Mouse (Mus musculus) embryonic facial prominence, embryonic 11.5 days (tissue): ENCODE measurements around the gene Lrrc31. TPM values are rescaled to one million over a fixed set of nuclear protein-coding genes. Genes with fewer than 3 reads are reported as not detected.

Source experiments
- ATAC-seq: fragments of 200-750 bp; cut with Nextera tagmentation; replicated peaks from 2 replicates; pipeline ENCODE4 v1.8.0; 2017; ENCODE audit warnings: low read depth; ENCODE audit not compliant: insufficient number of reproducible peaks, low FRiP score, low TSS enrichment
- DNase-seq: peaks from one replicate; pipeline ENCODE4 v3.0.0-alpha.2; 2015; ENCODE audit warnings: low spot score
- H3K27ac ChIP-seq: fragments of 300-500 bp; sonication (generic); replicated peaks from 2 replicates; pipeline ENCODE4 v1.5.1; 2014; ENCODE audit warnings: mild to moderate bottlenecking, low read depth, low read length, control low read depth
- H3K27me3 ChIP-seq: fragments of 300-500 bp; sonication (generic); 2 replicates; pipeline ENCODE4 v1.6.1; 2014; ENCODE audit warnings: mild to moderate bottlenecking, low read length, moderate library complexity, mixed read lengths; ENCODE audit not compliant: control insufficient read depth, insufficient read depth
- H3K36me3 ChIP-seq: fragments of 300-500 bp; sonication (generic); replicated peaks from 2 replicates; pipeline ENCODE4 v1.6.1; 2014; ENCODE audit warnings: low read depth, mild to moderate bottlenecking, low read length, moderate library complexity, mixed read lengths; ENCODE audit not compliant: control insufficient read depth, insufficient read depth
- H3K4me1 ChIP-seq: fragments of 300-500 bp; sonication (generic); 2 replicates; pipeline ENCODE4 v1.6.1; 2014; ENCODE audit warnings: low read length, mixed read lengths; ENCODE audit not compliant: control insufficient read depth, insufficient read depth
- H3K4me2 ChIP-seq: fragments of 300-500 bp; sonication (generic); 2 replicates; pipeline ENCODE4 v1.6.1; 2014; ENCODE audit warnings: low read depth, mild to moderate bottlenecking, control low read depth, low read length, moderate library complexity
- H3K4me3 ChIP-seq: fragments of 300-500 bp; sonication (generic); 2 replicates; pipeline ENCODE4 v1.5.1; 2014; ENCODE audit warnings: low read depth, low read length, control low read depth
- H3K9ac ChIP-seq: fragments of 300-500 bp; sonication (generic); replicated peaks from 2 replicates; pipeline ENCODE4 v1.6.1; 2014; ENCODE audit warnings: mild to moderate bottlenecking, control low read depth, low read length
- H3K9me3 ChIP-seq: fragments of 300-500 bp; sonication (generic); replicated peaks from 2 replicates; pipeline ENCODE4 v1.6.1; 2016; ENCODE audit warnings: mild to moderate bottlenecking, low read length, inconsistent platforms, mixed read lengths; ENCODE audit not compliant: control insufficient read depth
- WGBS: fragments of 180-500 bp; shearing (Covaris S2); extraction: QIAGEN DNeasy Blood & Tissue Kit; methylation state at CpG from one replicate; pipeline ENCODE4 v1.1.7; 2014; 5-methylcytosine and 5-hydroxymethylcytosine counted together
- polyA plus RNA-seq: library from polyadenylated mRNA; unstranded; fragments of >200 nt; fragmentation: Nextera tagmentation; extraction: Ambion mirVana; gene quantifications from 2 replicates; pipeline ENCODE4 v1.2.1, GENCODE M21; 2014

Gene Lrrc31
- polyA plus RNA-seq, 1 experiment from 2014 or later, result not detected

DNA sequence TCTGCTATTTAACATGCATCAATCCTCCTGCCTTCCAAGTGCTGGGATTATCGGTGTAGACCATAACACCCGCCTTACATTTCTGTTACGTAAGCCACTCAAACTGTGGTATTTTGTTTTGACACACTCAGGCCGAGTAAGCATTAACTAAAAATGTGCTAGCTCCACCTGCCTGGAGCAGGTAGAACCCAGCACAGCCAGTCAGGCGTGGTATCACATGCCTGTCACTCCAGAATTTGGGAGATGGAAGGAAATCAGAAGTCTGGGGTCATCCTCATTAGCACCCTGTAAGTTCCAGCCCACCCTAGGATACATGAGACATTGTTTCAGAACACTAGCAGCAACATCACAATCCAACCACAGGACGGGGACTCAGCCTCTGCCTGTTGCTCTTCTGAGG is 10.5 kb upstream of the Lrrc31 start:
- H3K4me1 ChIP-seq, result no peaks in the 10 kb centered on the region
- no peaks in the 10 kb centered on the region for H3K9me3 ChIP-seq
- ATAC-seq, result no peak
- no peak overlapping the region for H3K9ac ChIP-seq
- H3K36me3 ChIP-seq, result no peaks in the 10 kb centered on the region
- WGBS, result 79% methylated on average over 6 of the region's 6 CpGs
- H3K27me3 ChIP-seq, result no peaks in the 10 kb centered on the region
- H3K4me3 ChIP-seq, result no peak overlapping the region
- no peak overlapping the region for H3K27ac ChIP-seq
- no peak overlapping the region for H3K4me2 ChIP-seq
- no peak for DNase-seq

DNA sequence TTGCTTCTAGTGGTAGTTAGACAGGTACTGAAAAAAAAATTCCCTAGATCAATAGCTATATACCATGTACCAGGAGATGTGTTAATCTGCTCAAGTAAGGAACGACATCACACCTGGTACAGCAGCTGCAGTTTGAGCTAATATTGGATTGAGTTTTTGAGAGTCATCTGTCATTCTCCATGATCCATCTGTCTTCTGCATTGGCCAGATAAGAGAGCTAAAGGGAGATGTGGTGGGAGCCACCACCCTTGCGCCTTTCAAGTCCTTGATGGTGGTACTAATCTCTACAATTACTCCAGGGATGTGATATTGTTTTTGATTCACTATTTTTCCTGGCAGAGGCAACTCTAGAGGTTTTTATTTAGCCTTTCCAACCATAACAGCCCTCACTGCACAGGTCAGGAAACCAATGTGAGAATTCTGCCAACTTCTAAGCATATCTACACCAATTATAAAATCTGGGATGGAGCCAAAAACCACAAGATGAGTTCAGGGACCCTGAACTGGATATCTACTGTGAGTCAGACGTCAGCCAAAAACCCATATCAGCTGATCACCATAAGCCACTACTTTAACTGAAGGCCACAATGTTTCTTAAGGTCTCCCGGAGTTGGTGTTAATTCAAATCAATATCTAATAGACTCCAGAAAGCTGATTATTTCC is 7.1 kb upstream of the Lrrc31 start:
- Histone ChIP-seq H3K4me1 (no peaks in the 10 kb centered on the region), H3K4me2 (no peak overlapping the region), H3K9ac (no peak overlapping the region), H3K9me3 (no peaks in the 10 kb centered on the region), H3K27ac (no peak overlapping the region), H3K4me3 (no peak overlapping the region), H3K36me3 (no peaks in the 10 kb centered on the region), H3K27me3 (no peaks in the 10 kb centered on the region)
- DNase-seq (no peak), ATAC-seq (no peak)
- WGBS, result 80% methylated on average over 4 of the region's 4 CpGs

DNA sequence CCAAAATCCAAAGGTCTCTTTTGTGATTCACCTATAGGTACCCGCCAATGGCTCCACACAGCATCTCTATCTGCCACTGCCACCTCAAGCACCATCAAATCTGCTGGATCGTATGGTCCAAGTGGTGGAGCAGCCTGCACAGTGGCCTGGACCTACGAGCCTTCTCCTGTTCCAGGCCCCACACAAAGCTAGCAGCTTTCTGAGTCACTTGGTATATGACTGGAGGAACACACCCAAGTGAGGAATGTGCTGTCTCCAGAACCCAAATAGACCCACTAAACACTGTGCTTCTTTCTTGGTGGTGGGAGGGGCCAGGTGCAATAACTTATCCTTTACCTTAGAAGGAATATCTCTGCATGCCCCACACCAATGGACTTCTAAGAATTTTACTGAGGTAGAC is 6.3 kb upstream of the Lrrc31 start:
- 81% methylated on average over 3 of the region's 3 CpGs for WGBS

DNA sequence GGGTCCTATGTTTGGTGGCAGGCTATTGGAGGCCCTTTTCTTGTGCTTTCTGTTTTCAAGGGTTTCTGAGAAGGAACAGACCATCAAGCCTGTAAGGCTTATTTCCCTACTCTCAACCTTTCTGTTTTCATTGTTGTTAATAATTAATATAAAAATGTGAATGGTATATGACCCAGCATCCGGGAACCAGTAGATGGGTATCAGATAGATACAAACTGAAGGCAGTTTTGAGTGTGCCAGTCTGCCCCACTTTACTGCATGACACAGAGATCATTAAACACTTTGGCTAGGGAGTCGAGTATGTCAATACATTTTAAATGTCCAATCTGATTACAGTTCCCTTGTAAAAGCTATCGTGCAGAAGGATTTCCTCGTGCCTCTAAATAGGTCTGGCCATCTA is 1.8 kb downstream of the Lrrc31 start:
- H3K27ac ChIP-seq, result no peak overlapping the region
- WGBS, result 72% methylated on average over 4 of the region's 4 CpGs
- DNase-seq (no peak), ATAC-seq (no peak)
- H3K27me3 ChIP-seq, result no peaks in the 10 kb centered on the region
- H3K4me1 ChIP-seq, result no peaks in the 10 kb centered on the region
- no peak overlapping the region for H3K9ac ChIP-seq
- no peak overlapping the region for H3K4me2 ChIP-seq
- no peaks in the 10 kb centered on the region for H3K36me3 ChIP-seq
- no peak overlapping the region for H3K4me3 ChIP-seq
- no peaks in the 10 kb centered on the region for H3K9me3 ChIP-seq

More for the DNA sequence above, 6.3 kb upstream of the Lrrc31 start:
- H3K4me2 ChIP-seq, result no peak overlapping the region
- H3K4me1 ChIP-seq, result no peaks in the 10 kb centered on the region
- H3K27me3 ChIP-seq, result no peaks in the 10 kb centered on the region
- H3K4me3 ChIP-seq, result no peak overlapping the region
- ATAC-seq (no peak), DNase-seq (no peak)
- no peaks in the 10 kb centered on the region for H3K9me3 ChIP-seq
- H3K27ac ChIP-seq, result no peak overlapping the region
- no peaks in the 10 kb centered on the region for H3K36me3 ChIP-seq
- no peak overlapping the region for H3K9ac ChIP-seq

DNA sequence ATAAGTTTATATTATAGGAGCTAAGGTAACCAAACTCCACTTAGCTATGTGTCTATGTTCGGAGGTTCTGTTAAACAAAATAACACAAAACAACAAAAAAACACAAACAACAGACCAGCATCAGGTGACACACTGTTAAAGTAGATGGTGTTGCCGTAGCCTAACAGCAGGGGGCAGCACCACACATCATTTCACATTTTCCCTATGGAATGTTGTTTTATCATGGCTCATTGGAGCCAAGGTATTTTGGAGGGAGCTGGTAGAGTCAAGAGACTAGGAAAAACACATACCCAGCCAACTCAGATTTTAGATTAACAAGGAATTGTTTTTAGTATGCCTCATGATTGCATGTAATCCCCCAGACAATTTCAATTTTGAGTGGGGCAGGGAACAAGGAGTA is 3.3 kb downstream of the Lrrc31 start:
- ATAC-seq, result no peak
- WGBS, result 18% methylated on average over 2 of the region's 2 CpGs

DNA sequence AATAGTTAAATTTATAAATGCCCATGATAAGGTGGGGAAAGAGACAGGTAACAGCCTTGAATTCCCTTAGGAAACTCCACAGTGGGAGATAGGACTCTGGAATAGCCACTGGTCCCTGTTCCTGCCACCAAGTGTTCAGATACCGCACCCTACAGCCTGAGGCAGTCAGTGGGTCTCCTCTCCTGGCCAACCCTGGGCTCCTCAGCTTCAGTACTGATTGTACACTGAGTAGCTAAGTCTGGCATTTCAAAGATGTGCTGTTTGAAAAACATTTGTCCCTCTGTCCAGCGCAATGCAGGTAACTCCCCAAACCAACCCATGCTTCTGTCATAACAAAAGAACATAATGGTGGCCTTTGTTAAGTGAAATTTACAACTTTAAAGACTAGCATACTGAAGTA is 4.0 kb downstream of the Lrrc31 start:
- Histone ChIP-seq H3K9me3 (no peaks in the 10 kb centered on the region), H3K36me3 (no peaks in the 10 kb centered on the region), H3K27me3 (no peaks in the 10 kb centered on the region), H3K9ac (no peak overlapping the region), H3K4me2 (no peak overlapping the region), H3K27ac (no peak overlapping the region), H3K4me3 (no peak overlapping the region), H3K4me1 (no peaks in the 10 kb centered on the region)
- DNase-seq, result no peak
- 91% methylated on average over 2 of the region's 2 CpGs for WGBS
- no peak for ATAC-seq

More for the DNA sequence above, 3.3 kb downstream of the Lrrc31 start:
- H3K4me3 ChIP-seq, result no peak overlapping the region
- H3K4me1 ChIP-seq, result no peaks in the 10 kb centered on the region
- H3K27ac ChIP-seq, result no peak overlapping the region
- DNase-seq, result peak; percentile 76
- no peak overlapping the region for H3K4me2 ChIP-seq
- H3K9me3 ChIP-seq, result no peaks in the 10 kb centered on the region
- H3K36me3 ChIP-seq, result no peaks in the 10 kb centered on the region
- no peak overlapping the region for H3K9ac ChIP-seq
- H3K27me3 ChIP-seq, result no peaks in the 10 kb centered on the region

DNA sequence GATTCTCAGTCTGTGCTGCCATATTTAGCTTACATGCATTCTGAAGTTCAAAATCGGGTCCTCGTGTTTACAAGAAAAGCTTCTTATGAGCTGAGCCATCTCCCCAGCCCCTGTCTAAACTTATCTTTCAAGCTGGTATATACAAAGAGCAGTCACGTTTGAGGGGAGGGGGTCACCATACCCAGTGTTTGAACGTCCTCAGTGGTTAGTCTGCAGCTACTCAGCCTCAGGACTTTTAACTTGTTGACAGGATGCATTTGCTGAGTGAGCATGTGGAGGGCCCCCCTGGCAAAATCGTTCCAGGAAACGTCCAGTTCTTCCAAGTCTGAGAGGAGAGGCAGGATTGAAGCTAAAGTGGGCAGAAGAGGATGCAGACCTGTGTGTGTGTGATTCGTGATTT is 8.7 kb downstream of the Lrrc31 start:
- DNase-seq (no peak), ATAC-seq (no peak)
- Histone ChIP-seq H3K4me2 (no peak overlapping the region), H3K36me3 (no peaks in the 10 kb centered on the region), H3K4me1 (no peaks in the 10 kb centered on the region), H3K9ac (no peak overlapping the region), H3K9me3 (no peaks in the 10 kb centered on the region), H3K4me3 (no peak overlapping the region), H3K27ac (no peak overlapping the region), H3K27me3 (no peaks in the 10 kb centered on the region)
- 68% methylated on average over 7 of the region's 7 CpGs for WGBS

DNA sequence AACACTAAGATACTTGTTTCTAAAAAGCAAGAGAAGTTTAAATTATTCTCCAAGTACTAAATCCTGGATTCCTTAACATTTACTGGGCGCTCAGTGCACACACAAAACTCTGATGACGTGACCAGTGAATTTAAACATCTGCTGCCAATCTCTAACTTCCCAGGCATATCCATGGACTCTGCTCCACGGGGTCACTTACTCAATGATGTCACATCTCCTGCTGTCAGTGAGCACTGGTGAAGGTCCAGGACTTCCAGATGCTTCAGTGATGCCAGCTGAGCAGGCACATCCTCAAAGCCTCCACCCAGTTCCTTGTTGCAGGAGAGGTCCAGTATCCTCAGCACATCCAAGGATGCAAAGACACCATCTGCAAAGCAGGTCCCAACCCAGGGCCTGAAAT is 12.4 kb downstream of the Lrrc31 start:
- Histone ChIP-seq H3K9me3 (no peaks in the 10 kb centered on the region), H3K36me3 (no peaks in the 10 kb centered on the region), H3K4me3 (no peak overlapping the region), H3K4me1 (no peaks in the 10 kb centered on the region), H3K9ac (no peak overlapping the region), H3K27ac (no peak overlapping the region), H3K27me3 (no peaks in the 10 kb centered on the region), H3K4me2 (no peak overlapping the region)
- WGBS, result 74% methylated on average over 3 of the region's 3 CpGs
- ATAC-seq (no peak), DNase-seq (no peak)
